Mouse (Mus musculus): ENCODE results near the gene Pla2g6. TPM values are rescaled to one million over a fixed set of nuclear protein-coding genes. Genes with fewer than 3 reads are reported as not detected.

Gene Pla2g6
- polyA plus RNA-seq, 1 experiment from 2014 or later, result 40.4 TPM

DNA sequence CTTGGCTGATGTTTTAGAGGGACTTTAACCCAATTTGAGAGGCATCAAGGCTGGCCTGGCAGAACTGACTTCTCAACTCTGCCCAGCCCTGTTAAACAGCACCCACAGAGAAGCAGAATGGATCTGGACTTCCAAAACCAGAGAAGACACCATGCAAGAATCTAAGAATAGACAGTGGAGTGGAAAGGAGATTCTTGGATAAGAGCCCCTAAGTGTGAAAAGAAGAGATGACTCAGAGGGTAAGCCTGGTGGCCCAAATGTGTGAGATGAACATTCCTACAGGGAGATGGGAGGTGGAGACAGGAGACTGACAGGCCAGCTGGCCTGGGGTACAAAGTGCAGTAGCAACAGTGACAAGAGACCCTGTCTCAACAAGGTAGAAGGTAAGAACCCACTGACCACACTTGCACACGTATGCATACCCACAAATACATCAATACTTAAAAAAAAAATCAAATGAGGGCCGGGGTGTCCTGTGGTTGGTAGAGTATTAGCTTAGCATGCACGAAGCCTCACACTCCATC, 65.3 kb downstream of the Pla2g6 start:
- Histone ChIP-seq H3K27me3 (replicated peaks) (peaks cover 57% of the 10 kb centered on the region), H3K9ac (no peak overlapping the region), H3K4me3 (no peak overlapping the region)

DNA sequence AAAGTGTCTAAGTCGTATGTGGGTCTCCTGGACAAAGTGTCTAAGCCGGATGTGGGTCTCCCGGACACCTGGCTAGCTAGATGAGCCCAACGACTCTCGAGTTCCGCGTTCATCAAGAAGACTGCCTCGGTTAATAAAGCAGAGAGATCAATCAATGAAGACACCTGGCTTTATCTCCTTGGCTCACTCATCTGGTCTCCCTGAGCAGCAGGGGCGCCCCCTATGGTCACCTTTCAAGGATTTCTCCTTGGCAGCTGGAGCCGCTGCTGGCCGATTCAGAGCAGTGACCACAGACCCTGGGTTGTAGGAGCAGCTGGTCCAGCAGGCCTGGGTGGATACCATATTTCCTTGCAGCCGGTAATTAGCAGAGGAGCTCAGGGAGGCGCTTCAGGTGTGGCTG, 65.8 kb downstream of the Pla2g6 start:
- H3K9me3 ChIP-seq, result no peaks in the 10 kb centered on the region
- peak overlapping the region; percentile 100 for H3K4me2 ChIP-seq (replicated peaks)
- peaks cover 57% of the 10 kb centered on the region for H3K27me3 ChIP-seq (replicated peaks)
- no peak overlapping the region for H3K9ac ChIP-seq
- no peak overlapping the region for H3K4me3 ChIP-seq
- peaks cover 18% of the 10 kb centered on the region for H3K4me1 ChIP-seq
- no peak for ATAC-seq (ENCODE audit: low FRiP score, low read depth)
- WGBS, result 24% methylated on average over 13 of the region's 13 CpGs
- no peak overlapping the region for H3K27ac ChIP-seq
- H3K36me3 ChIP-seq, result no peaks in the 10 kb centered on the region

More for the DNA sequence above, 65.3 kb downstream of the Pla2g6 start:
- WGBS, result 93% methylated on average over 3 of the region's 3 CpGs
- Histone ChIP-seq H3K36me3 (no peaks in the 10 kb centered on the region), H3K4me2 (replicated peaks) (no peak overlapping the region), H3K9me3 (no peaks in the 10 kb centered on the region), H3K27ac (no peak overlapping the region), H3K4me1 (peaks cover 18% of the 10 kb centered on the region)
- ATAC-seq (ENCODE audit: low FRiP score, low read depth), result no peak

DNA sequence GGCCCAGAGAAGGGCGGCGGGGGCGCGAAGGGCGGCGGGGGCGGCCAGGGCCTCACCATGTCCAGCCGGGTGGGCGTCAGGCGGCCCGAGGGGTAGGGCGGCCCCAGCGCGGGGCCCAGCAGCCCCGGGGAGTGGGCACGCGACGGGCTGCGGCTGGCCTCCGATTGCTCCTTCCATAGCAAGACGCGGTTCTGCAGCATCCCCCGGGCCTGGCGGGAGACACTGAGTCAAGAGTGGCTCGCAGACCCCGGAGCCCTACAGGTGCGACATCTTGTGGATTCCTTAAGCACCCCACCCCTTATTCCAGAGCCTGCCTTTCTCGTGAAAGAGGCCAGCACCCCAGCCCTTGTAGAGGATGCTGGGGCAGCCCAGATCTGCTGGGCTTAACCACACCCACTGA, 66.4 kb downstream of the Pla2g6 start:
- H3K27me3 ChIP-seq (replicated peaks), result peaks cover 57% of the 10 kb centered on the region
- H3K4me2 ChIP-seq (replicated peaks), result peak overlapping the region; percentile 100

DNA sequence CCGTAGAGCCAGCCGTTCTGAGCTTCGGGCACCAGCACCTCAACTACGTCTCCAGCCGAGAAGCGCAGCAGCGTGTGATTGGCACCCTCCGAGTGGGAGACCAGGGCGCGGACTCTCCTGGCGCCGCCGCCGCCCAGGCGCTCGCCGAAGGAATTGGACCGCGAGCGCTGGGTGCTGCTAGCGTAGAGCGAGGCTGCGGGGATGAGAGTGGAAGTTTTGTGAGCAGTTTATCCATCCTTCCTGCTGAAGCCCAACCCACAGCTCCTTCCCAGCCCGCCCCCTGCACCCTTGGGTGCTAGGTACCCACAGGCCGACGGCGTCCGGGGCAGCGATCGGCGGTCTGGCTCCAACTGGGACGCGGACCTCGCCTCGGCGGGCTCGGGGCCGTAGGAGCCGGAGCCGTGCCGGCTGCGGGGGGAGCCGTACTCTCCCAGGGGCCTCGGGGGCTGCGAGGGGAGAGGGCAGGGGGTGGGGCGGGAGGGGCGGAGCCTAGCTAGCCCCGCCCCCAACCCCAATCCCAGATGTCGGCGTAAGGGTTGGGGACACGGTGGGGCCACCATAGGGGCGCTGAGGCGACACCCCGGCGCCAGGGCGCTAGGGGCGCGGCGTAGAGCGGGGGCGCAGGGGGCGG, 67.0 kb downstream of the Pla2g6 start:
- peak; percentile 63 for ATAC-seq (ENCODE audit: low FRiP score, low read depth)
- 1% methylated on average over 56 of the region's 62 CpGs for WGBS
- Histone ChIP-seq H3K27ac (no peak overlapping the region), H3K4me2 (replicated peaks) (peak overlapping the region; percentile 100), H3K36me3 (no peaks in the 10 kb centered on the region), H3K9me3 (no peaks in the 10 kb centered on the region), H3K4me3 (peak overlapping the region; percentile 63), H3K27me3 (replicated peaks) (peaks cover 57% of the 10 kb centered on the region), H3K4me1 (peaks cover 18% of the 10 kb centered on the region), H3K9ac (peak overlapping the region; percentile 71)

More for the DNA sequence above, 66.4 kb downstream of the Pla2g6 start:
- no peaks in the 10 kb centered on the region for H3K9me3 ChIP-seq
- H3K9ac ChIP-seq, result peak overlapping the region; percentile 71
- no peak overlapping the region for H3K27ac ChIP-seq
- peak overlapping the region; percentile 63 for H3K4me3 ChIP-seq
- peak; percentile 38 for ATAC-seq (ENCODE audit: low FRiP score, low read depth)
- H3K4me1 ChIP-seq, result peaks cover 18% of the 10 kb centered on the region
- no peaks in the 10 kb centered on the region for H3K36me3 ChIP-seq
- 1% methylated on average over 28 of the region's 28 CpGs for WGBS

DNA sequence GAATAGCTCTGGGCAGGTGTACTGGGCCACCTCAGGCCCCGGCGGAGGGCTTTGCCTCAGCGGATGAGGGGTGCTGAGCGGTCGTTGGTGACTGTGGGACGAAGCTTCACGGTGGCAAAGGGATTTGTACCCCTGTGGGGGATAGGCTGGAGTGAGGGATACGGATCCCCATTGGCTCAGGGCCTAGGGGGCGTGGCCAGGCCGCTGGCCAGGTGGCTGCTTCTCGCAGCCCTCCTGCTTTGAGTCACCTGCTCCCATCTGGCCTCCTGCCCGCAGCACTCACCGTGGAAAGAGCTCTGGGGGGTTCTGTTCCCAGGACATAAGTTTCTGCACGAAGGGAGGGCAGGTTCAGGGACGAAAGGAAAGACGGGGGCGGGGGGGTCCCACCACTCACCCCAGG, 69.7 kb downstream of the Pla2g6 start:
- Histone ChIP-seq H3K4me3 (no peak overlapping the region), H3K27me3 (replicated peaks) (peaks cover 72% of the 10 kb centered on the region), H3K4me2 (replicated peaks) (no peak overlapping the region), H3K4me1 (peaks cover 18% of the 10 kb centered on the region), H3K27ac (no peak overlapping the region), H3K36me3 (no peaks in the 10 kb centered on the region), H3K9ac (no peak overlapping the region), H3K9me3 (no peaks in the 10 kb centered on the region)
- no peak for ATAC-seq (ENCODE audit: low FRiP score, low read depth)
- WGBS, result 26% methylated on average over 17 of the region's 17 CpGs

DNA sequence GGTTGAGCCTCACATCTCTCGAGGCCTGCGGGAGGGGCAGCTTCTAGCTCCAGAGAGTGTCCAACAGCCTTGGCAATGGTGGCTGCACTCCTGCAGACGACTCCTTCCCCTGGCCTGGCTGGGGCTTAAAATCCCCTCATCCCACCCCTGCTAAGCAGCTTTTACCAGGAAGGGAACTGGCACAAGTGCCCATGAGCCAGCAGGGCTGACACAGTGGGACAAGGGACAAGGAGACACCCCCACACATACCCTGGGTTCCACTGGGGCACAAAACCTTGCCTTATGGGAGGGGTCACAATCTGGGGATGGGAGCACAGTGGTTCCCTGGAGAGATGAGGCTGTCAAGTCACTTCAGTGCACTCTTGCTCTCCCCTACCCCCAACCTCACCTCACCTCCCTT, 73.5 kb downstream of the Pla2g6 start, which contains the start of gene Slc16a8:
Slc16a8 (minus strand) TSS at position 101 of the 400 bp plus-strand sequence.
- no peak within 1 kb of the TSS for H3K4me2 ChIP-seq (replicated peaks)
- peaks cover 66% of the 10 kb centered on the region for H3K27me3 ChIP-seq (replicated peaks)
- H3K36me3 ChIP-seq, result peaks cover 2% of the 10 kb centered on the region; the same call in 1 of the 2 replicates
- no peaks in the 10 kb centered on the region for H3K9me3 ChIP-seq
- no peak for ATAC-seq (ENCODE audit: low FRiP score, low read depth)
- 29% methylated on average over 3 of the region's 3 CpGs for WGBS
- H3K4me1 ChIP-seq, result peaks cover 12% of the 10 kb centered on the region
- H3K4me3 ChIP-seq, result no peak within 1 kb of the TSS
- no peak within 1 kb of the TSS for H3K9ac ChIP-seq
- no peak within 1 kb of the TSS for H3K27ac ChIP-seq

DNA sequence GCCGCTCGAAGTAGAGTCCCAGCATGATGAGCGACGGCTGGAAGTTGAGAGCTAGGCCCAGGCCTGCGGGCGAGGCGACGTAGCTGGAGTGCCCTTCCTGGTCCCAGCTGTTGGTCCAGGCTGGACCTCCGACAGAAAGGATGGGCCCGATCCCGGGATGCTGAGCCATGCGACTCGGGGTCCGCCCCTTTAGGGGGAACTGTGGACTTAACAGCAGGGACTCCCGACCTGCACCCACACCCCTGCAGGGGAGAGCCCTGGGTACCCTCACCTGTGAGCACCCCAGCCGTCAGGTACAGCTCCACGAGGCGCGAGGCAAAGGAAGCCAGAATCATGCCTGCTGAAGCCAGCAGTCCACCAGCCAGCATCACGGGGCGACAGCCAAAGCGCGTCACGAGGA, 75.6 kb downstream of the Pla2g6 start:
- ATAC-seq (ENCODE audit: low FRiP score, low read depth), result 0 out of 2 replicates have a peak, but pooled peaks have one; percentile 16

DNA sequence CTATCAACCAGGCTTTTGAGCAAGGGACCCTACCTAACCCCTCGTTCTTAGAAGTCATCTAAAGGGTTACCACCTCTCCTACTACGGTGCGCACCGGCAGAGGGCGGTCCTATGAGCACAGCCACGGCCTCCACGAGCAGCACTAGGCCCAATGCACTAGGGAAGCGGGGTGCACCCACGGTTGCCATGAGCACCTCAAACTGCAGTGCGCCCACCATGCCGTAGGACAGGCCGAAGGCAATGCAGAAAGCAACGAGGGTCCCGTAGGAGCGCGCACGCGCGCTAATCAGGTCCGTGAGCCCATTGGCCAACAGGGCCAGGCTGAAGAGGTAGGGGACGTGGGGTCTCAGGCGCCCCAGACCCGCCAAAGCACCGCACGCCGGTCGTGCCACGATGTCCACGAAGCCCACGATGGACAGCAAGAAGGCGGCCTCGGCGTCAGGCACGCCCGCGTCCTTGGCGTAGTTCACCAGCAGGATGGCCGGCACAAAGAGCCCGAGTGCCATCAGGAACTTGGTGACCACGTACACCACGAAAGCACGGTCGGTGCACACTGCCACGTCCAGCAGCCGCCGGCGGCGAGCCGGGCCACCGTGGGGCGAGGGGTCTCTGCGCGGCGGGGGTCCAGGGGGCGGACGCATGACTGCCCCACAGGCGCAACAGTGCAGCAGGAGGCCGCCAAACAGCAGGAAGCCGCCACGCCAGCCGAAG, 76.3 kb downstream of the Pla2g6 start:
- Histone ChIP-seq H3K4me1 (peaks cover 12% of the 10 kb centered on the region), H3K27ac (no peak overlapping the region), H3K27me3 (replicated peaks) (peaks cover 51% of the 10 kb centered on the region), H3K9me3 (no peaks in the 10 kb centered on the region), H3K4me2 (replicated peaks) (peak overlapping the region; percentile 70), H3K9ac (peak overlapping the region; percentile 49), H3K36me3 (peaks cover 29% of the 10 kb centered on the region), H3K4me3 (peak overlapping the region; percentile 33)
- 3% methylated on average over 61 of the region's 61 CpGs for WGBS
- 0 out of 2 replicates have a peak, but pooled peaks have one; percentile 59 for ATAC-seq (ENCODE audit: low FRiP score, low read depth)

More for the DNA sequence above, 75.6 kb downstream of the Pla2g6 start:
- Histone ChIP-seq H3K9ac (peak overlapping the region; percentile 49), H3K4me3 (peak overlapping the region; percentile 33), H3K27ac (no peak overlapping the region), H3K4me1 (peaks cover 12% of the 10 kb centered on the region), H3K27me3 (replicated peaks) (peaks cover 51% of the 10 kb centered on the region), H3K4me2 (replicated peaks) (peak overlapping the region; percentile 70), H3K36me3 (peaks cover 22% of the 10 kb centered on the region), H3K9me3 (no peaks in the 10 kb centered on the region)
- WGBS, result 37% methylated on average over 24 of the region's 24 CpGs

DNA sequence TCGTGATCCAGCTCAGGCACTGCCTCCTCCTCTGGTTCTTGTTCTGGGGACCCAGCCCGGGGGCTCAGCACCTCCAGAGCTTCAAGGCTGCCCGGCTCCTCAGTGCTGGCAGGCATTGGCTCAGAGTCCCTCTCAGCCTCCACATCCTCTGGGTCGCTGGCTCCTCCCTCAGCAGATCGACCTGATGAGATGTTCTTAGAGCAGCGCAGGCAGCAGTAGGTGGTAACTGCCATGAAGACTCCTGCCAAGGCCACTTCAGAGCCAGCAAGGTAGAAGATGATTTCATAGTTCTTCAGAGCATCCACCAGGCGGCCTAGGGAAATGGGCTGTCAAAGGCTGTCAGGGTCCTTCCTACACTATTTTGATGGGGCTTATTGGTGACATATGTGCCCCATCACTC, 77.0 kb downstream of the Pla2g6 start:
- Histone ChIP-seq H3K9me3 (no peaks in the 10 kb centered on the region), H3K9ac (no peak overlapping the region), H3K27ac (no peak overlapping the region), H3K36me3 (peaks cover 37% of the 10 kb centered on the region), H3K27me3 (replicated peaks) (peaks cover 51% of the 10 kb centered on the region), H3K4me1 (peaks cover 12% of the 10 kb centered on the region), H3K4me2 (replicated peaks) (no peak overlapping the region), H3K4me3 (no peak overlapping the region)
- 53% methylated on average over 7 of the region's 7 CpGs for WGBS
- ATAC-seq (ENCODE audit: low FRiP score, low read depth), result no peak

DNA sequence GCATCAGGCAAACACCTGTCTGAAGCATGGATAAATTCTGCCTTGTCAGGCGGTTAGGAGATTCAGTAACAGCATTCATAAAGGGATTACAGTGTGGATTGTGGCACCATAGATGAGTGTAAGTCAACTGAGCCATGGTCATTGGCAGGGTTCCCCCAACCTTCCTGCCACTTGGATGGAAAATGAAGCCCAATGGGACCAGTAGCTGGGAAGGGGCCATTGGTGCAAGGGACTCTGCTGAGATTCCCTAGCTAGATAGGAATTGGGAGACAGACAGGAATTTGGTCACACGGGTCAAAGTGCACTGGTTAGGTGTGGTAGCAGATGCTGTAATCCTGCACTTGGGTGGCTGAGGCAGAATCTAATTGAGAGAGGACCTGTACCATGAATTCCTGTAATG, 78.0 kb downstream of the Pla2g6 start:
- peaks cover 48% of the 10 kb centered on the region for H3K27me3 ChIP-seq (replicated peaks)
- ATAC-seq (ENCODE audit: low FRiP score, low read depth), result no peak
- 90% methylated on average over 2 of the region's 2 CpGs for WGBS

DNA sequence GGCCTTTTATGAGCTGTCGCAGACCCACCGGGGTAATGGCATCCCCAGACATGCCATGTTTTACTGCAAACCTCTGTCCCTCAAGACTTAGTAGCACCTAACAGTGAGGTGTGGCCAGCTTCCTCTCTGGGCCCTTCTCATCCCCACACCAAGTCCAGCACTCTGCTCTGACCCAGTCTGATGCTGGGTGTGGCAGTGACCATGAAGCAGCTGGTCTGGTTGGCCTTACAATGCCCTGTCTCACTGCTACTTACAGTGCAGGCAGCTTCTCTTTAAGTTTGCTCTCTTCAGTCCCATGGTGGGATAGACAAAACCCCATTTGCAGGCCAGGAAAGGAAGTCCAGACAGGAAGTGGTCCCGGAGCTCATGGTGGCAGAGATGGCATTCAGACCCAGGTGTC, 82.9 kb downstream of the Pla2g6 start:
- Histone ChIP-seq H3K27ac (no peak overlapping the region), H3K4me1 (0 out of 2 replicates have a peak, but pooled peaks cover 6% of the 10 kb centered on the region), H3K27me3 (replicated peaks) (no peaks in the 10 kb centered on the region), H3K4me3 (no peak overlapping the region), H3K9ac (no peak overlapping the region), H3K36me3 (peaks cover 72% of the 10 kb centered on the region), H3K9me3 (no peaks in the 10 kb centered on the region), H3K4me2 (replicated peaks) (no peak overlapping the region)
- WGBS, result 86% methylated on average over 3 of the region's 3 CpGs
- ATAC-seq (ENCODE audit: low FRiP score, low read depth), result no peak

More for the DNA sequence above, 78.0 kb downstream of the Pla2g6 start:
- Histone ChIP-seq H3K36me3 (peaks cover 46% of the 10 kb centered on the region), H3K4me1 (peaks cover 12% of the 10 kb centered on the region), H3K4me2 (replicated peaks) (no peak overlapping the region), H3K9ac (no peak overlapping the region), H3K9me3 (no peaks in the 10 kb centered on the region), H3K4me3 (no peak overlapping the region), H3K27ac (no peak overlapping the region)
